15 mouse cellular contexts compared by ENCODE assay signal in genomic region chr2:160722714-160723113, GRCm38 (mm10).
"Had no signal": no experiment of that assay in that cellular context is flagged by ENCODE, and none has a peak within 500 bp of the region (broad histone marks: within the 10 kb centered on the region; RNA-seq: fewer than 3 reads in every experiment).

No protein-coding gene starts in this region.

- H3K4me2 ChIP-seq: lung, embryonic 15.5 days; midbrain, embryonic 12.5 days; neural tube, embryonic 12.5 days had no signal

- H3K4me3 ChIP-seq: lung, embryonic 15.5 days; megakaryocyte, embryonic 14.5 days; midbrain, embryonic 12.5 days; neural tube, embryonic 12.5 days had no signal

- H3K27ac ChIP-seq: lung, embryonic 15.5 days; macrophage; midbrain, embryonic 12.5 days; neural tube, embryonic 12.5 days had no signal

- H3K4me1 ChIP-seq: midbrain, embryonic 12.5 days; neural tube, embryonic 12.5 days had no signal

- ATAC-seq: liver, postnatal 0 days; lung, postnatal 0 days had no signal

- DNase-seq: liver, postnatal 0 days; lung, adult 2 months; lung, postnatal 14 days; lung, postnatal 36 days; midbrain, embryonic 14.5 days; right cerebral cortex, postnatal 14 days; thymus, adult 18-20 months; thymus, postnatal 14 days; thymus, postnatal 36 days had no signal

- H3K9ac ChIP-seq: liver, postnatal 0 days; lung, embryonic 15.5 days; midbrain, embryonic 12.5 days; neural tube, embryonic 12.5 days had no signal

- H3K27me3 ChIP-seq: lung, embryonic 15.5 days; megakaryocyte, embryonic 14.5 days; midbrain, embryonic 12.5 days; neural tube, embryonic 12.5 days had no signal

- H3K9me3 ChIP-seq: lung, embryonic 15.5 days; megakaryocyte, embryonic 14.5 days; midbrain, embryonic 12.5 days; neural tube, embryonic 12.5 days had no signal
